Mouse (Mus musculus) inflammation-experienced regulatory T-cells, adult 6 months (primary cell): ENCODE results near the gene Camsap3. TPM values are rescaled to one million over a fixed set of nuclear protein-coding genes. Genes with fewer than 3 reads are reported as not detected.

Experiments used
- ATAC-seq: one replicate; pipeline ENCODE4 v1.8.0; 2017
- polyA plus RNA-seq, 3 experiments: library from polyadenylated mRNA; unstranded; fragments of 100-300 nt; shearing (Covaris generic); gene quantifications; one replicate each; pipeline ENCODE4 v1.2.1; 2017

The Camsap3 gene
- polyA plus RNA-seq, 3 experiments from 2014 or later = not detected

- ATAC-seq = no peak
These were observed 16.3 kb downstream of the Camsap3 start for GRCm38 (mm10) chr8:3603439-3603838.

GRCm38 (mm10) chr8:3606593-3606992, 19.5 kb downstream of the Camsap3 start:
- ATAC-seq = no peak

- no peak for ATAC-seq
These were observed 20.7 kb downstream of the Camsap3 start for GRCm38 (mm10) chr8:3607822-3608221.

GRCm38 (mm10) chr8:3609046-3609815, 22.1 kb downstream of the Camsap3 start:
- no peak for ATAC-seq

GRCm38 (mm10) chr8:3609816-3610150, 22.7 kb downstream of the Camsap3 start:
- no peak for ATAC-seq

GRCm38 (mm10) chr8:3621199-3621970, 34.3 kb downstream of the Camsap3 start, which contains the start of the genes Xab2 and Pet100:
Xab2 (minus strand) TSS chr8:3621316.
Pet100 (plus strand) TSS chr8:3621548.
- peak; percentile 93 for ATAC-seq

GRCm38 (mm10) chr8:3622119-3622518, 35.0 kb downstream of the Camsap3 start:
- no peak for ATAC-seq

- no peak for ATAC-seq
These were observed 38.4 kb downstream of the Camsap3 start, which contains the start of gene Pcp2 for GRCm38 (mm10) chr8:3625445-3625844. Pcp2 (minus strand) TSS chr8:3625545.

- ATAC-seq = no peak
These were observed 39.9 kb downstream of the Camsap3 start for GRCm38 (mm10) chr8:3626971-3627370.

GRCm38 (mm10) chr8:3628014-3628413, 40.9 kb downstream of the Camsap3 start:
- peak; percentile 41 for ATAC-seq

GRCm38 (mm10) chr8:3630647-3631477, 43.8 kb downstream of the Camsap3 start, which contains the start of gene Stxbp2:
Stxbp2 (plus strand) TSS chr8:3630955.
- peak; percentile 98 for ATAC-seq

GRCm38 (mm10) chr8:3631478-3631875, 44.4 kb downstream of the Camsap3 start:
- no peak for ATAC-seq

GRCm38 (mm10) chr8:3645804-3646203, 58.7 kb downstream of the Camsap3 start:
- peak; percentile 71 for ATAC-seq

- no peak for ATAC-seq
These were observed 59.9 kb downstream of the Camsap3 start for GRCm38 (mm10) chr8:3646824-3647531.

GRCm38 (mm10) chr8:3647561-3647960, 60.5 kb downstream of the Camsap3 start:
- ATAC-seq = no peak

- no peak for ATAC-seq
These were observed 61.2 kb downstream of the Camsap3 start for GRCm38 (mm10) chr8:3648268-3648667.

GRCm38 (mm10) chr8:3648990-3649389, 61.9 kb downstream of the Camsap3 start:
- no peak for ATAC-seq

GRCm38 (mm10) chr8:3652845-3653244, 65.8 kb downstream of the Camsap3 start:
- ATAC-seq = no peak

GRCm38 (mm10) chr8:3654726-3655508, 67.8 kb downstream of the Camsap3 start:
- ATAC-seq = no peak

- ATAC-seq = no peak
These were observed 68.4 kb downstream of the Camsap3 start, which contains the start of gene Retn for GRCm38 (mm10) chr8:3655526-3655925. Retn (plus strand) TSS chr8:3655770.

GRCm38 (mm10) chr8:3656725-3657381, 69.8 kb downstream of the Camsap3 start:
- ATAC-seq = no peak
